Mouse (Mus musculus): ENCODE data around the gene 4921536K21Rik.

Gene 4921536K21Rik

GRCm38 (mm10) chr11:3894406-3895281, at the start of gene 4921536K21Rik, which contains the start of gene Dusp18:
TSS of gene 4921536K21Rik (minus strand) at chr11:3895098.
TSS of gene Dusp18 (plus strand) at chr11:3895240.
- peak; percentile 99 for DNase-seq

GRCm38 (mm10) chr11:3941371-3941770, 46.5 kb upstream of the 4921536K21Rik start:
- peak; percentile 43 for DNase-seq

DNA sequence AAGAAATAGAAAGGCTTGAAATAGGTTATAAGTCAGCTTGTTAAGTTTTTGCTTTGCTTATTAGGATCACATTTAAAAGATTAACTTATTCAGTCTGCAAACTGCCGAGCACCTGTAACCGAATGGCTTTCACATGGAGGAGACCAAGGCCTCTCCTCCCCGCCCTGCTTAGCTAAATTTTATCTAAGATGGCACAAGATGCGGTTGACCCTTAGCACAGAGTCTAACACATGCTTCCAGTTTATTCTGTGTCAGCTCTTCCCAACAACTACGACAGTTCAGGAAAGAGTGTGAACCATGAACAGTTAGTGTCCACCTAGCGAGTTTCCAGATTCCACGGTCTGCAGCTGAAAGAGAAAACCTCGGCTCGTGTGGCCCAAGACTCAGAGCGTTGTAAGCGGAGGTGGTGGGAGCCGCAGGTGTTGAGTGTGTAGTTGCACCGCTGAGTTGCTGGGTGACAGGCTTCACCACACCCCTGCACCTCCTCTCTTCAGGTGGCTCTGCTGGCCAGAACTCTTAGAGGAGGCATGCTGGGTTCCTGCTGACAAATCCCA, 42.5 kb upstream of the 4921536K21Rik start:
- DNase-seq, result peak; percentile 71

DNA sequence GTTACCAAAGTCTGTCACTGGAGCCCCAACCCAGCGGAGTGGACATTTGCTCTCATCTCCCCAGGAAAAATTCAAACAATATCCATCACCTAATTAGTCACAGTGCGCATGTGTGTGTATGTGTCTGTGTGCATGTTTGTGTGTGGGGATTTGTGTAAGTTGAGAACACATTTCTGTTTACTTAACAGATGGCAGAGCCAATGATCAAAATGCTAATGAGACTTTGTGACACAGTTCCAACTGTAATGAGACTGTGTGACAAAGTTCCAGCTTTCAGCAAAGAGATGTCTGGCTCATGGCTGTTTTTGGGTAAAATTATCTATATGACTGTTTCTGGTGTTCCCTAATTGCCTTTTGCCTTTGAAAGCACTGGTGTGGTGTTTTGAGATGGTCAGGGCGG, 41.4 kb upstream of the 4921536K21Rik start:
- DNase-seq, result no peak

DNA sequence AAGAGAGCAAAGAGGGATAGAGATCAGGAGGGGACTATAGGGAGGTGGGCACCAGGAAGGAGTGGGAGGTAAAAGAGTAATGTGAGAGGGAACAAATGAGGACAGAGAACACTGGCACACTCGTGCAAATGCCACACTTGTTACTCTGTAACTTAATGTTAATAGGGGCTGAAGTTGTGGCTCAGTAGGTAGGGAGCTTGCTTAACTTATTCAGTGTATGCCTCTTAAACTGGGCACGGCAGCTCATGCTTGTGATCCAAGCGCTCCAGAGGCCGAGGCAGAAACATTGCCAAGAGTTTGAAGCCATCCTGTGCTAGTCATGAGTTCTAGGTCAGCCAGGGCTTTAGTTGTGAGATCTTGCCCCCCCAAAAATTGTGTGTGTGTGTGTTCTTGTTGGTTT, 40.2 kb upstream of the 4921536K21Rik start:
- DNase-seq, result peak; percentile 75

- DNase-seq, result peak; percentile 75
Observed at GRCm38 (mm10) chr11:3933756-3934285, 38.9 kb upstream of the 4921536K21Rik start.

GRCm38 (mm10) chr11:3931511-3932211, 36.8 kb upstream of the 4921536K21Rik start, which contains the start of gene Tcn2:
TSS of gene Tcn2 (minus strand) at chr11:3932159.
- peak; percentile 99 for DNase-seq

DNA sequence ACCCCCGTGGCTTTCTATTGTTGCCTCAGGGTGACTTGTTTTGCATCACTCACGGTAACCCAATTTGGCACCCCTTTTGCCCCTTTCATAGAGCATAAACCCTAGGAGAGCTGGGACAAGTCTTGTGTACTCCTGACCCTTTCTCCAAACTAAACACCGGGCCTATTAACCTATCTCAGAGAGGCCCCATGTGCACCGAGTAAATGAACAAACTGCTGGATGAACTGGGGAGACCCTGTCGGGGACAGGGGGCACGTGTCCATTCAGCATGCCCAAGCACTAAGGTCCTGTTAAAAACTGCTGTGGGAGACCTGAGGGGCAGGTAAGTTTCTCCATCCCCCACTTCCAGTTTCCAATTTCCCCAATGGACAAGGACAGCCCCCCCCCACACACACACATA, 36.0 kb upstream of the 4921536K21Rik start:
- DNase-seq, result peak; percentile 86

GRCm38 (mm10) chr11:3930019-3930418, 35.1 kb upstream of the 4921536K21Rik start:
- DNase-seq, result peak; percentile 84

- DNase-seq, result peak; percentile 87
Observed at GRCm38 (mm10) chr11:3925916-3926315, 31.0 kb upstream of the 4921536K21Rik start.

DNA sequence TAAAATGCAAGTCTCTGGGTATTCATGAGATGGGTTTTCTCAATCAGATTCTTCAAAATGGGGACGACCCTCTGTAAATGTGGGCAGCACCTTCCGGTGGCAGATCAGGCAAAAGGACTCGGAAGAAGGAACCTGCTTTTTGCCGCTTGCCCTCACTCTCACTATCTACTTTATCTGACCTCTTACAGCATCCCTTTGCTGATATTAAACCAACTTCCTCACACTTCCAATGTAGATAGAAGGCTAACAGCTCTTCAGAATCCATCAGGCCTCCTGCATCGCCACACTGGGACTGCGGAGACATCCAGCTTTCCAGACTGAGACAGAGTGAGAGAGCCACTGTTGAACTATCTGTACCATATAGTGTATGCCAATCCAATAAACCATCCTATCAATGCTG, 27.8 kb upstream of the 4921536K21Rik start:
- no peak for DNase-seq

GRCm38 (mm10) chr11:3922115-3922514, 27.2 kb upstream of the 4921536K21Rik start:
- peak; percentile 90 for DNase-seq

- peak; percentile 87 for DNase-seq
Observed at GRCm38 (mm10) chr11:3921281-3921850, 26.5 kb upstream of the 4921536K21Rik start.

GRCm38 (mm10) chr11:3920476-3920875, 25.6 kb upstream of the 4921536K21Rik start:
- no peak for DNase-seq

- no peak for DNase-seq
Observed at GRCm38 (mm10) chr11:3918738-3919137, 23.8 kb upstream of the 4921536K21Rik start.

- DNase-seq, result peak; percentile 98
Observed at GRCm38 (mm10) chr11:3914109-3914840, 19.4 kb upstream of the 4921536K21Rik start, which contains the start of gene Slc35e4. TSS of gene Slc35e4 (minus strand) at chr11:3914664.

DNA sequence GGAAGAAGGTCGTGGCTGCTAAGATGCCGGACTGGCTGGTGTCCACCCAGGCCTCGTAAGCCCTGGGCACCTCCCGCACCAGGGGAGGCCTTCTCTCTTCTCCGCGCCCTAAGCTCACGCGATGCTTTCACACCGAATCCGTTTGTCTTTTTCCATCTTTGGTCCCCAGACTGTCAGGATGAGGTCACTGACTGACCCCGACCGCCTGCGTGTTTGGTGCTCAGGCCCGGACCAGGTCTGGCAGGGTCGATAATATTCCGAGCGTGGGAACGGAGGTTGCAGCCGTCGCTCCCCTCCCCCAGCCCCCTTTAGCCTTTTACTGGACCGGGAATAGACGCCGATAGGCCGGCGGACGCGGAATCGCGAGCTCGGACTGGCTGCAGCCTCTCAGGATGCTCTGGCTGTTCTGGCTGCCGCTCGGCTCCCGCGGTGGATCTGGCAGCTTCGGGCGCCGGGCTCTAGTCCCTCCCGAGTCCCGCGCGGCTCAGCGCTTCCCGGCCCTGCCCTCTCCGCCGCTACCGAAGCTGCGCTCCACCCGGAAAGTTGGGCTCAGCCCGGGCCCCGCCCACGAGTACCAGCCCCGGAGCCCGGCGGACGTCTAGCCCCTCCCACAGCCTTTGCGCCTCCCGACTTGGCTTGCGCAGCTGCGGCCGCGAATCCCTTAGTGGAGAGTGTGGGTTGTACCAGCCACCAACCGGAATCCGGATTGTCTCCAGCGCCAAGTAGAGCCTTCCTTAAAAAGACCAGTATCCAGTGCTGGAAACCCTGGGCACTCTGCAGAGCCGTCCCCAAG, 18.6 kb upstream of the 4921536K21Rik start:
- DNase-seq, result peak; percentile 99

GRCm38 (mm10) chr11:3912875-3913271, 18.0 kb upstream of the 4921536K21Rik start:
- no peak for DNase-seq

- peak; percentile 95 for DNase-seq
Observed at GRCm38 (mm10) chr11:3912100-3912874, 17.4 kb upstream of the 4921536K21Rik start.

- DNase-seq, result peak; percentile 91
Observed at GRCm38 (mm10) chr11:3911440-3911839, 16.5 kb upstream of the 4921536K21Rik start.

Data from heart, adult 11 months (tissue).